Mouse (Mus musculus) heart, adult 2 months (tissue): ENCODE data around the gene Per3.

Experiments used
- CTCF ChIP-seq: fragments of 200-600 bp; IDR thresholded peaks from 2 replicates; pipeline ENCODE4 v1.8.1; 2022; ENCODE audit warnings: antibody characterized with exemption, mild to moderate bottlenecking, moderate library complexity
- EP300 ChIP-seq: fragments of 200-500 bp; IDR thresholded peaks from 2 replicates; pipeline ENCODE4 v1.6.1; 2011; ENCODE audit warnings: low read depth, low read length, control low read depth; ENCODE audit not compliant: insufficient read depth
- POLR2A ChIP-seq: fragments of 200-500 bp; IDR thresholded peaks from 2 replicates; pipeline ENCODE4 v1.6.1; 2011; ENCODE audit warnings: mild to moderate bottlenecking, low read depth, low read length, control low read depth; ENCODE audit not compliant: insufficient read depth

DNA sequence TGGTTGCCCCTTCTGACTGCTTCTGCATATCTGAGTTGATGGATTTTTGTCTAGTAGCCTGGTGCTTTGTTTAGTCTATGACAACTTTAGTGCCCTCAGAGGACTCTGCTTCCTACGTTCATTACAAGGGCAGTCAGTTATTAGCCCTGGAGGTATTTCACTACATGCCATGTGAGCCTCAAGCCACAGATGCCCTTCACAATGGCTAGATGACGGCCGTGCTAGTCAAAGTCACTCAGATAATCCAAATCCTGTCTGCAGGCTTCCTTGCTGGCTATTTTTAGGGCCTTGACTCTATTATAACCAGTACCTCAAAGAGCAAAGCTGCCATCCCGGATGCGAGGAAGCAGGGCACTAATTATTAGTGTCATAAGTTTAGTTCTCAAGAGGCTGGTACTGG is 38.6 kb upstream of the Per3 start:
- TF ChIP-seq CTCF (no peak), POLR2A (no peak), EP300 (peak; percentile 91)
